Mouse (Mus musculus) lung, postnatal 0 days (tissue): ENCODE measurements around the gene Olfr965. TPM values are rescaled to one million over a fixed set of nuclear protein-coding genes. Genes with fewer than 3 reads are reported as not detected.

Source experiments
- ATAC-seq: fragments of 200-750 bp; cut with Nextera tagmentation; 2 replicates; pipeline ENCODE4 v1.8.0; 2017; ENCODE audit warnings: moderate library complexity
- DNase-seq: peaks from one replicate; pipeline ENCODE4 v3.0.0-alpha.2; 2016; ENCODE audit warnings: low spot score
- H3K27ac ChIP-seq: fragments of 300-500 bp; sonication (generic); 2 replicates; pipeline ENCODE4 v1.5.1; 2014; ENCODE audit warnings: antibody characterized with exemption, mild to moderate bottlenecking, low read length, mixed read lengths
- H3K27me3 ChIP-seq: fragments of 300-500 bp; sonication (generic); replicated peaks from 2 replicates; pipeline ENCODE4 v1.6.1; 2014; ENCODE audit warnings: low read length, mixed read lengths; ENCODE audit not compliant: insufficient read depth
- H3K36me3 ChIP-seq: fragments of 300-500 bp; sonication (generic); 2 replicates; pipeline ENCODE4 v1.6.1; 2014; ENCODE audit warnings: low read length, mixed read lengths; ENCODE audit not compliant: insufficient read depth
- H3K4me1 ChIP-seq: fragments of 300-500 bp; sonication (generic); 2 replicates; pipeline ENCODE4 v1.6.1; 2014; ENCODE audit warnings: antibody characterized with exemption, low read depth, low read length, mixed read lengths; ENCODE audit not compliant: insufficient read depth
- H3K4me2 ChIP-seq: fragments of 300-500 bp; sonication (generic); replicated peaks from 2 replicates; pipeline ENCODE4 v1.6.1; 2014; ENCODE audit warnings: low read depth, mild to moderate bottlenecking, low read length, moderate library complexity, mixed read lengths
- H3K4me3 ChIP-seq: fragments of 300-500 bp; sonication (generic); 2 replicates; pipeline ENCODE4 v1.5.1; 2014; ENCODE audit warnings: low read depth, low read length
- H3K9ac ChIP-seq: fragments of 300-500 bp; sonication (generic); replicated peaks from 2 replicates; pipeline ENCODE4 v1.6.1; 2014; ENCODE audit warnings: low read depth, mild to moderate bottlenecking
- H3K9me3 ChIP-seq: fragments of 300-500 bp; sonication (generic); 2 replicates; pipeline ENCODE4 v1.6.1; 2016; ENCODE audit warnings: low read length, mixed read lengths
- CTCF ChIP-seq: IDR thresholded peaks from 2 replicates; pipeline ENCODE4 v1.5.1; 2016; ENCODE audit warnings: antibody characterized with exemption, mild to moderate bottlenecking
- EP300 ChIP-seq: IDR thresholded peaks from 2 replicates; pipeline ENCODE4 v1.6.1; 2016; ENCODE audit warnings: antibody characterized with exemption, mild to moderate bottlenecking, control low read depth
- WGBS: fragments of 180-500 bp; shearing (Covaris S2); extraction: QIAGEN DNeasy Blood & Tissue Kit; methylation state at CpG from one replicate; pipeline ENCODE4 v1.1.7; 2014; 5-methylcytosine and 5-hydroxymethylcytosine counted together
- polyA plus RNA-seq: library from polyadenylated mRNA; unstranded; fragments of >200 nt; fragmentation: Nextera tagmentation; extraction: Ambion mirVana; gene quantifications from 2 replicates; pipeline ENCODE4 v1.2.1, GENCODE M21; 2015

The Olfr965 gene
- polyA plus RNA-seq, 1 experiment from 2014 or later = not detected

DNA sequence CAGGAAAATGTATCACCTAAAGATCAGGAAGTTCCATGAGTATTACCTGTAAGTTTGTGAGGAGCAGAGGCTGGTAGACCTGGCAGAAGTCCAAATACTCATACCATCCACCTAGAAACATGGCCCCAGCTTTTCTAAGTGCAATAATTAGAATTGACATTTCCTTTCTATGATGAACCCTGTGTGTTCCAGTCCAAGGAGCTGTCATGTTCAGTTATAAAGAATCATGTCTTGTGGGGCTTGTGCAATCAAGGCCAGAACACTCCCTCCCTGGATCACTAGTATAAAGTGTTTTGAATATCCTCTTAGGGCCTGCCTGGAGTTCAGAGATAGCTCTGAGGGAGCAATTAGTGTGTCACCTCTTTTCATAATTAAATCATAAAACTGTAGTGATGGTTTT lies 4.1 kb upstream of the Olfr965 start, which contains the start of gene Olfr149:
TSS of gene Olfr149 (minus strand) at position 101 of the 400 bp plus-strand sequence.
- Histone ChIP-seq H3K9me3 (no peaks in the 10 kb centered on the region), H3K4me2 (no peak within 1 kb of the TSS), H3K27me3 (no peaks in the 10 kb centered on the region), H3K4me1 (no peaks in the 10 kb centered on the region), H3K27ac (no peak within 1 kb of the TSS), H3K9ac (no peak within 1 kb of the TSS), H3K4me3 (no peak within 1 kb of the TSS), H3K36me3 (no peaks in the 10 kb centered on the region)
- ATAC-seq (no peak), DNase-seq (no peak)
- TF ChIP-seq EP300 (no peak), CTCF (no peak)

GRCm38 (mm10) chr9:39708958-39709357 lies 2.2 kb upstream of the Olfr965 start:
- Histone ChIP-seq H3K9me3 (no peaks in the 10 kb centered on the region), H3K36me3 (no peaks in the 10 kb centered on the region), H3K27me3 (no peaks in the 10 kb centered on the region), H3K4me3 (no peak overlapping the region), H3K9ac (no peak overlapping the region), H3K27ac (no peak overlapping the region), H3K4me1 (no peaks in the 10 kb centered on the region), H3K4me2 (no peak overlapping the region)
- DNase-seq (no peak), ATAC-seq (no peak)
- no peak for TF ChIP-seq EP300
- 49% methylated on average over 3 of the region's 3 CpGs for WGBS

GRCm38 (mm10) chr9:39730678-39731077 lies 19.5 kb downstream of the Olfr965 start, which contains the start of gene Olfr150:
TSS of gene Olfr150 (plus strand) at chr9:39730978.
- H3K4me2 ChIP-seq = no peak within 1 kb of the TSS
- TF ChIP-seq EP300 (no peak), CTCF (no peak)

DNA sequence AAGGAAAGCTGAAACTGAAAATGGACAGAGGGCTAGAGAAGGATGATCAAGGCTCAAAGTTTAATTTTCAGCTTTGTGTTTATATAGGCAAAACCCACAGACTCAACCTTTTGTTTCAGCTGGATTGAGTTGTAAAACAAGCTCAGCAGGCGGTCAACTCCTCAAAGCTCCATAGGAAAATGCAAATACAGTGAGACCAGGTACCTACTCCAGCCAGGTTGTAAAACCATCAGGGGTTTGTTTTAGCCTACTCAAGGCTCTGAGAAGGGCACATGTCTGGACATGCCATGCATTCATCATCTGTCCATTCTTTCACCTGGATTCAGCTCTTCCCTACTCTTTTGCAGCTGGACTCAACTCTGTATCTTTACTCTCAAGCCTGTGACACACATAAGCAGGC lies 29.6 kb downstream of the Olfr965 start:
- DNase-seq = no peak
- Histone ChIP-seq H3K4me3 (no peak overlapping the region), H3K9ac (no peak overlapping the region), H3K4me2 (no peak overlapping the region), H3K9me3 (no peaks in the 10 kb centered on the region), H3K27me3 (no peaks in the 10 kb centered on the region), H3K36me3 (no peaks in the 10 kb centered on the region), H3K27ac (no peak overlapping the region), H3K4me1 (no peaks in the 10 kb centered on the region)
- TF ChIP-seq EP300 = no peak
- TF ChIP-seq CTCF = no peak
- WGBS = 84% methylated on average over 1 of the region's 1 CpGs
- ATAC-seq = no peak

More at GRCm38 (mm10) chr9:39730678-39731077, 19.5 kb downstream of the Olfr965 start, which contains the start of gene Olfr150:
- Histone ChIP-seq H3K4me3 (no peak within 1 kb of the TSS), H3K9ac (no peak within 1 kb of the TSS), H3K36me3 (no peaks in the 10 kb centered on the region), H3K27ac (no peak within 1 kb of the TSS), H3K27me3 (no peaks in the 10 kb centered on the region), H3K9me3 (no peaks in the 10 kb centered on the region), H3K4me1 (no peaks in the 10 kb centered on the region)
- no peak for ATAC-seq
- no peak for DNase-seq

DNA sequence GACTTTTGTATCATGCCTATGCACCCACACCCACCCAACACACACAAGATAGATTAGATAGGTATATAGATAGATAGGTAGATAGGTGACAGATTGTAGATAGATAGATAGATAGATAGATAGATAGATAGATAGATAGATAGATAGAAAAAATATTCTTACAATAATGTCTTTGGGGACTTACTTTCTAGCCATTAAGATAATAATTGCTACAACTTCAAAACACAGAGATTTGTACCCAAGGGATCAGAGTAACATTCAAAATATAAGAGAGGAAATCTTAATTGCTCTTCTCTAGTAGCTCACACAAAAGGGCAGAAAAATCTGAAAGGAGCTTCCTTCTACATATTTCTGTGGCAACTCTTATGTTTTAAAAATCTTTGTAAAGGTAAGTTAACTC lies 34.8 kb downstream of the Olfr965 start, which contains the start of gene Olfr967:
TSS of gene Olfr967 (plus strand) at position 301 of the 400 bp plus-strand sequence.
- Histone ChIP-seq H3K4me2 (no peak within 1 kb of the TSS), H3K9ac (no peak within 1 kb of the TSS), H3K9me3 (no peaks in the 10 kb centered on the region), H3K27ac (no peak within 1 kb of the TSS), H3K4me3 (no peak within 1 kb of the TSS), H3K36me3 (no peaks in the 10 kb centered on the region), H3K4me1 (no peaks in the 10 kb centered on the region), H3K27me3 (no peaks in the 10 kb centered on the region)
- DNase-seq (no peak), ATAC-seq (no peak)
- no peak for TF ChIP-seq EP300
- TF ChIP-seq CTCF = no peak

DNA sequence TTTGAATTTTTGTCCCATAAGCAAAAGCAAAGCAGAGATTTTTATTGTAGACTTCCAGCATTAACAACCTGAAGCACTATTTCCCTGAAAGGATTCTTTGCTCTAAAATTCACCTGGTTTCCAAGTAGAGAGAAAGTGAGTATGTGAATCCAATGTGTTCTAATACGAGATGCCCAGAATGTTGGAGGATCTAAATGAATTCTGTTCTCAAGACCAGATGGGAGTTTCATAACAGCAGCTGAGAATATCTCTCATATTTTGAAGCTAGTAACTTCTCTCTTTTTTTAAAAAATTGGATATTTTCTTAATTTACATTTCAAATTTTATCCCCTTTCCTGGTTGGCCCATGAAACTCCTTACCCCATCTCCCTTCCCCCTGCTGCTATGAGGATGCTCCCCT lies 35.3 kb downstream of the Olfr965 start:
- Histone ChIP-seq H3K9me3 (no peaks in the 10 kb centered on the region), H3K9ac (no peak overlapping the region), H3K4me3 (no peak overlapping the region), H3K4me1 (no peaks in the 10 kb centered on the region), H3K4me2 (no peak overlapping the region), H3K27ac (no peak overlapping the region), H3K27me3 (no peaks in the 10 kb centered on the region), H3K36me3 (no peaks in the 10 kb centered on the region)
- ATAC-seq (no peak), DNase-seq (no peak)
- 69% methylated on average over 1 of the region's 1 CpGs for WGBS
- no peak for TF ChIP-seq CTCF
- TF ChIP-seq EP300 = no peak

Other genes with a start within 250 kb of the Olfr965 start
- gene Olfr955, start 239.4 kb upstream of the Olfr965 start, polyA plus RNA-seq = not detected in 2 replicates
- not detected in 2 replicates for gene Olfr44, start 217.4 kb upstream of the Olfr965 start, polyA plus RNA-seq
- gene Olfr957, start 195.5 kb upstream of the Olfr965 start, polyA plus RNA-seq = not detected in 2 replicates
- not detected in 2 replicates for gene Olfr958, start 157.3 kb upstream of the Olfr965 start, polyA plus RNA-seq
- gene Olfr959, start 135.8 kb upstream of the Olfr965 start, polyA plus RNA-seq = not detected in 2 replicates
- gene AW551984, start 107.0 kb upstream of the Olfr965 start, polyA plus RNA-seq = 1.4 and 1.7 TPM in 2 replicates
- not detected in 2 replicates for gene Olfr148, start 100.7 kb upstream of the Olfr965 start, polyA plus RNA-seq
- not detected in 2 replicates for gene Olfr960, start 90.0 kb upstream of the Olfr965 start, polyA plus RNA-seq
- not detected in 2 replicates for gene Olfr961, start 66.3 kb upstream of the Olfr965 start, polyA plus RNA-seq
- not detected in 2 replicates for gene Olfr963, start 44.1 kb upstream of the Olfr965 start, polyA plus RNA-seq
- gene Olfr149, start 4.2 kb upstream of the Olfr965 start, polyA plus RNA-seq = not detected in 2 replicates
- gene Olfr150, start 19.6 kb downstream of the Olfr965 start, polyA plus RNA-seq = not detected in 2 replicates
- gene Olfr967, start 34.9 kb downstream of the Olfr965 start, polyA plus RNA-seq = not detected in 2 replicates
- gene Olfr968, start 71.9 kb downstream of the Olfr965 start, polyA plus RNA-seq = not detected in 2 replicates
- gene Olfr969, start 79.6 kb downstream of the Olfr965 start, polyA plus RNA-seq = not detected in 2 replicates
- not detected in 2 replicates for gene Olfr970, start 97.5 kb downstream of the Olfr965 start, polyA plus RNA-seq
- gene Olfr971, start 125.5 kb downstream of the Olfr965 start, polyA plus RNA-seq = not detected in 2 replicates
- not detected in 2 replicates for gene Olfr972, start 155.1 kb downstream of the Olfr965 start, polyA plus RNA-seq
- gene Olfr229, start 196.0 kb downstream of the Olfr965 start, polyA plus RNA-seq = not detected in 2 replicates
- gene Olfr974, start 226.1 kb downstream of the Olfr965 start, polyA plus RNA-seq = not detected in 2 replicates
- gene Olfr975, start 240.7 kb downstream of the Olfr965 start, polyA plus RNA-seq = not detected in 2 replicates
- not detected in 2 replicates for gene Olfr976, start 249.8 kb downstream of the Olfr965 start, polyA plus RNA-seq